Mouse (Mus musculus) liver, postnatal 0 days (tissue): Measurements from ENCODE around the gene Dscaml1.

ENCODE experiments used
- CTCF ChIP-seq: sonication (generic); IDR thresholded peaks from 2 replicates; pipeline ENCODE4 v1.5.1; 2016; ENCODE audit warnings: antibody characterized with exemption, low read depth
- EP300 ChIP-seq: IDR thresholded peaks from 2 replicates; pipeline ENCODE4 v1.6.1; 2016; ENCODE audit warnings: antibody characterized with exemption, low read depth, mild to moderate bottlenecking

GRCm38 (mm10) chr9:45487179-45487801 lies 60.9 kb downstream of the Dscaml1 start:
- TF ChIP-seq CTCF = no peak
- TF ChIP-seq EP300 = no peak
